Mouse (Mus musculus) hindbrain, embryonic 11.5 days (tissue): ENCODE measurements around the gene Thyn1. TPM values are rescaled to one million over a fixed set of nuclear protein-coding genes. Genes with fewer than 3 reads are reported as not detected.

Source experiments
- ATAC-seq: fragments of 200-750 bp; cut with Nextera tagmentation; 2 replicates; pipeline ENCODE4 v1.8.0; 2017; ENCODE audit warnings: mild to moderate bottlenecking, moderate TSS enrichment, moderate library complexity; ENCODE audit not compliant: low FRiP score
- DNase-seq: peaks from one replicate; pipeline ENCODE4 v3.0.0-alpha.2; 2015; ENCODE audit warnings: low spot score
- H3K27ac ChIP-seq: fragments of 300-500 bp; sonication (generic); 2 replicates; pipeline ENCODE4 v1.5.1; 2014; ENCODE audit warnings: mild to moderate bottlenecking, low read depth, low read length
- H3K27me3 ChIP-seq: fragments of 300-500 bp; sonication (generic); 2 replicates; pipeline ENCODE4 v1.6.1; 2014; ENCODE audit warnings: mild to moderate bottlenecking, low read length, moderate library complexity, mixed read lengths; ENCODE audit not compliant: control insufficient read depth, insufficient read depth
- H3K36me3 ChIP-seq: fragments of 300-500 bp; sonication (generic); 2 replicates; pipeline ENCODE4 v1.6.1; 2014; ENCODE audit warnings: mild to moderate bottlenecking, low read length, moderate library complexity, mixed read lengths; ENCODE audit not compliant: control insufficient read depth, insufficient read depth
- H3K4me1 ChIP-seq: fragments of 300-500 bp; sonication (generic); replicated peaks from 2 replicates; pipeline ENCODE4 v1.6.1; 2014; ENCODE audit warnings: low read length, mixed read lengths; ENCODE audit not compliant: control insufficient read depth, insufficient read depth
- H3K4me2 ChIP-seq: fragments of 300-500 bp; sonication (generic); replicated peaks from 2 replicates; pipeline ENCODE4 v1.6.1; 2014; ENCODE audit warnings: mild to moderate bottlenecking, low read depth, low read length
- H3K4me3 ChIP-seq: fragments of 300-500 bp; sonication (generic); 2 replicates; pipeline ENCODE4 v1.5.1; 2014; ENCODE audit warnings: low read depth, low read length
- H3K9ac ChIP-seq: fragments of 300-500 bp; sonication (generic); 2 replicates; pipeline ENCODE4 v1.6.1; 2014; ENCODE audit warnings: low read depth, low read length
- H3K9me3 ChIP-seq: fragments of 300-500 bp; sonication (generic); 2 replicates; pipeline ENCODE4 v1.6.1; 2016; ENCODE audit warnings: low read length; ENCODE audit not compliant: control insufficient read depth
- WGBS: fragments of 180-500 bp; shearing (Covaris S2); extraction: QIAGEN DNeasy Blood & Tissue Kit; methylation state at CpG from one replicate; pipeline ENCODE4 v1.1.7; 2014; 5-methylcytosine and 5-hydroxymethylcytosine counted together
- polyA plus RNA-seq: library from polyadenylated mRNA; unstranded; fragments of >200 nt; fragmentation: Nextera tagmentation; extraction: Ambion mirVana; gene quantifications from 2 replicates; pipeline ENCODE4 v1.2.1, GENCODE M21; 2014

Thyn1 gene
- 164 and 165 TPM in 2 replicates for polyA plus RNA-seq

DNA sequence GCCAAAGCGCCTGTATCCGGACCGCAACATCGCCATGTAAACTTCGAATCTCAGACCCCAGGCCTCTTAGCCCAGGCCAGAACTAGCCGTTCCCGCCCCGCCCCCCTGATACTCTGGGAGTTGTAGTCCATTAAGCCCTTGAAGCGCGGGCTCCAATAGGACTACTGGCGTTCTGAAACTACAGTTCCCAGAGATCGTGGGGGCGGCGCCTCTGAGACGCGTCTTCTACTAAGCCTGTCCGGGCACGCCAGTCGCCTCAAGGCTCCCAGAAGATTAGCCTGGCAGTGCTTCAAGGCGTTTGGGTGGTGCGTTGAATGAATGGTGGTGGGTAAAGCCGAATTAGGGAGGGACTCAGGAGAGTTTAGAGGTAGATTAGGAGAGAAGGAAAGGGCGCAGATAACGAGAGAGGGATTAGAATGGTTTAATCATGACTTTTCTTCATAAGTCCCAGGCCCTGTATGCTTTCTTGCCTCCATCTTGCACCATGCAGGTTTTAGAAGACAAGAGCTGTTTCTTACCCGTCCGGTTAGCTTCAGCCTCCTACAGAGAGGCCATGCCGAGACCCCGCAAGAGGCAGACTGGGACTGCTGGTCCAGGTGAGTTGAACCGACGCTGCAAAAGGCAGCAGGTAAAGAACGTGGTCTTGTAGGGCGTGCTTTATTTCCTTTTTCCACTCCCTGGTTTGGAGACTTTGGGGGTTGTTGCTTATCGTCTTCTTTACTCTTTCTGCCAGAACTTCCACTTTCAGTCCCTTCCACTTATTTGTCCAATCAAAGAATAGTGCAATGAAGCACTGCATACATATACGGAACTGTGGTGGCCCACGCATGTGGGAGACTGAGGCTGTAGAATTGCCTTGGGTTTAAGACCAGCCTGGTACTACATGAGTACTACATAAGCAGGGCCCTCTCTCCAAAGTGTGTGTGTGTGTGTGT is at the start of gene Thyn1, which contains the start of gene Acad8:
TSS of gene Thyn1 (plus strand) at position 250 of the 935 bp plus-strand sequence.
TSS of gene Acad8 (minus strand) at position 106 of the 935 bp plus-strand sequence.
- no peaks in the 10 kb centered on the region for H3K27me3 ChIP-seq
- no peaks in the 10 kb centered on the region for H3K36me3 ChIP-seq
- DNase-seq (peak; percentile 98), ATAC-seq (peak; percentile 100)
- no peak within 1 kb of the TSS for H3K27ac ChIP-seq
- H3K9ac ChIP-seq, result peak within 1 kb of the TSS; percentile 70
- H3K9me3 ChIP-seq, result no peaks in the 10 kb centered on the region
- peak within 1 kb of the TSS; percentile 71 for H3K4me3 ChIP-seq
- WGBS, result 2% methylated on average over 35 of the region's 35 CpGs
- 0 out of 2 replicates have a peak, but pooled peaks cover 3% of the 10 kb centered on the region for H3K4me1 ChIP-seq
- H3K4me2 ChIP-seq, result peak within 1 kb of the TSS; percentile 77

DNA sequence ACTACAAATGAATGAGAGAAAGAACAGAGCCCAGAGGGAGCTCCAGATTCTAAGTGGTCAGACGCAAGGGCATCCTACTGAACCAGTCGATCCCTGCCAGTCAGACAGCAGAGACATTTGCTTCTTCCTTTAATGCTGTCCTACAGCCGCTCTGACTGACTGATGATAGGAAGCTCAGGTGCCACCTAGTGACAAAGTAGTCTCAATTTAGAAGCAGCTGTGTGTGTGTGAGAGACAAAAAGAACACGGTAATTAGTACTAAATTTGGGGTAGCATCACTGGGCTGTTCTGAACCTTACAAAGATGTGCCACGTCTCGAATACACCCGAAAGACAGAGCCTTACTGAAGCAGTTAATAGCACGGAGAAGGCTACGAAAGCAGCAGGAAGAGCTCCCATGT is 21.8 kb upstream of the Thyn1 start:
- no peaks in the 10 kb centered on the region for H3K4me1 ChIP-seq
- no peaks in the 10 kb centered on the region for H3K9me3 ChIP-seq
- no peak for DNase-seq
- H3K36me3 ChIP-seq, result peaks cover 8% of the 10 kb centered on the region; the same call in 1 of the 2 replicates
- no peak overlapping the region for H3K9ac ChIP-seq
- ATAC-seq, result no peak
- H3K27me3 ChIP-seq, result no peaks in the 10 kb centered on the region
- no peak overlapping the region for H3K27ac ChIP-seq
- no peak overlapping the region for H3K4me3 ChIP-seq
- no peak overlapping the region for H3K4me2 ChIP-seq
- 89% methylated on average over 9 of the region's 9 CpGs for WGBS

DNA sequence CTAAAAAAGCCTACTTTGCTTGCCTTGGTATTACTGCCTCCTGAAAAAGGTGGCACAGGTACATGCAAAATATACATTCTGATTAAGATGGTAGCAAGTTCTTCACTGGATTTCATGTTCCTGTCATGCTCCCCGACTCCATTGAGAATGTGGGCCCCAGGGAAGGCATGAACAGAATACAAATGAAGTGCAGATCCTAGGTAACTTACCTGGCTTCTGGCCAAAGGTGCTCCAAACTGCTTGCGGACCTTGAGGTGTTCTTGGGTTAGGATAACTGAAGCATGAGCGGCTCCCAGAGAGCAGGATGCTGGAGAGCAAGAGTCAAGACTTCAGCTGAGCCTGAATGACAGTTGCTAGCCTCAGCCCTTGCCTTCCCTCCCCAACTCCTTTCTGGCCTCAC is 20.7 kb upstream of the Thyn1 start:
- Histone ChIP-seq H3K4me1 (no peaks in the 10 kb centered on the region), H3K36me3 (peaks cover 8% of the 10 kb centered on the region; the same call in 1 of the 2 replicates), H3K4me3 (no peak overlapping the region), H3K27me3 (no peaks in the 10 kb centered on the region), H3K9ac (no peak overlapping the region), H3K9me3 (no peaks in the 10 kb centered on the region), H3K4me2 (no peak overlapping the region), H3K27ac (no peak overlapping the region)
- no peak for DNase-seq
- ATAC-seq, result no peak
- WGBS, result 89% methylated on average over 3 of the region's 3 CpGs

DNA sequence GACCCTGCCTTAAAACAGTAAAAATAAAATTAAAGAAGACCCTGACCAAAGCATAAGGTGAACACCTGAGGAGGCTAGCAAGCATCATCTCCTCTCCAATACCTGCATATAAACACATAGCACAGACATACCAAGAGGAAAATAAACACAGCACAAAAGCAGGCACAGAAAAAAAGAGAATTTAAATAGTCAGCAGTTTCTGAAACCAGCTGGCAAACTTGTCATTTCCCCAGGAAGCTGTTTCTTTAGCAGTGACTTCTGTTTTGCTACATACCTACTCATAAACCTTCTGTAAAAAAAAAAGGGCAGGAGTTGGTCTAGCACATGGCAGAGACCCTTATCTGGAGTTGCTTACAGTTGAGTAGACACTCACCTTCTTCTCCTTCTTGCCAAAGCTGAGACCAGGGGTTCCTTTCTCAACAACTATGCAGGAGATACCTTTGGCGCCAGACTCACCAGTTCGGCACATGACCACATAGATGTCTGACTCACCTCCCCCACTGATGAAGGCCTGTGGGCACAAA is 14.4 kb upstream of the Thyn1 start:
- Histone ChIP-seq H3K4me2 (no peak overlapping the region), H3K4me1 (no peaks in the 10 kb centered on the region), H3K27ac (no peak overlapping the region), H3K9me3 (no peaks in the 10 kb centered on the region), H3K4me3 (no peak overlapping the region), H3K9ac (no peak overlapping the region), H3K36me3 (0 out of 2 replicates have a peak, but pooled peaks cover 5% of the 10 kb centered on the region), H3K27me3 (no peaks in the 10 kb centered on the region)
- 95% methylated on average over 2 of the region's 2 CpGs for WGBS
- ATAC-seq (no peak), DNase-seq (no peak)

DNA sequence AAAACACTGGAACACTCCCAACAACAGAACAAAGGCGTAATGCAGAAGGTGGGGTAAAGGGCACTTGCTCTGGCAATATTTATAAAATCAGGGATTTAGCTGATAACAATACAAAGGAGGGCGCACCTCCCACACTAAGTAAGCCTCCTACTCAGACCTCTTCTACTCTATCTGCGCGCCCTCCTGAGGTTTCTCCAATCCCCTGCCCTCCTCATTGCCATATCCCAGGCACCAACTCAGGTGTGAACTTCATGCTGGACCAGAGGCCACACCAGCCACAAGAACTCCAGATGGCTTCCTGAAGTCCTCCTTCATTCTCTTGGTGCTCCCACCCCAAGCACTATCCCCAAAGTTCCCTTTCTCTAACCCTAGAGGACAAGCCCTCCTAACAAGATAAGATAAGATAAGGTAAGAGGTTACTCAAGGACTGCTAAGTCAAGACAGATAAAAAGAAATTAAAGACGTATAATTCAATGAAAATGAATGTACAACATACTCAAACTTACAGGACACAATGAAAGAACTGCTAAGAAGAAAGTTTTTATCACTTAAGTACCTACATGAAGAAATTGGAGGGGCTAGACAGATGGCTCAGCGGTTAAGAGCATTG is 13.7 kb upstream of the Thyn1 start:
- H3K36me3 ChIP-seq, result 0 out of 2 replicates have a peak, but pooled peaks cover 5% of the 10 kb centered on the region
- H3K4me3 ChIP-seq, result no peak overlapping the region
- H3K9me3 ChIP-seq, result no peaks in the 10 kb centered on the region
- H3K27me3 ChIP-seq, result no peaks in the 10 kb centered on the region
- DNase-seq, result no peak
- 96% methylated on average over 6 of the region's 6 CpGs for WGBS
- H3K27ac ChIP-seq, result no peak overlapping the region
- no peaks in the 10 kb centered on the region for H3K4me1 ChIP-seq
- H3K4me2 ChIP-seq, result no peak overlapping the region
- ATAC-seq, result no peak
- no peak overlapping the region for H3K9ac ChIP-seq

DNA sequence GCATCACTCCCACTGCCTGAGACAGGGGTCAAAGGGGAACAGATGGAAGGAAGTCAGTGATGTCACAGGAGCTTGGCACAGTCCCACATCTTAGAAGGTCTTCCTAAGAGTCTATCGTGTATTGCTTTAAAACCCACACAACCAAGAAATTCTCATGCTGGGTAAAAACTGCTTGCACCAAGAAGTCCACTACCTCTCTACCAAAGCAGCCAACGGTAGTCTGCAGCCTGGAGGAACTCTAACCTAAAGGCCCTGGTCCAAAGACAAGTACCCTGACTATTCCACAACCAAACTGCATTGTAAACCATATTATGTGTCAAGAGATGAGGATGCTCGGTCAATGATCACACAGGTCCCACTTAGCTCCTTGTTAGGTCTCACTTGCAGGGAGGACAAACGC is 9.3 kb upstream of the Thyn1 start:
- no peak overlapping the region for H3K4me3 ChIP-seq
- H3K36me3 ChIP-seq, result peaks cover 8% of the 10 kb centered on the region; the same call in 1 of the 2 replicates
- no peak for DNase-seq
- no peak overlapping the region for H3K4me2 ChIP-seq
- H3K27ac ChIP-seq, result no peak overlapping the region
- H3K9me3 ChIP-seq, result no peaks in the 10 kb centered on the region
- H3K27me3 ChIP-seq, result no peaks in the 10 kb centered on the region
- no peak overlapping the region for H3K9ac ChIP-seq
- WGBS, result 98% methylated on average over 4 of the region's 4 CpGs
- no peaks in the 10 kb centered on the region for H3K4me1 ChIP-seq
- ATAC-seq, result no peak

DNA sequence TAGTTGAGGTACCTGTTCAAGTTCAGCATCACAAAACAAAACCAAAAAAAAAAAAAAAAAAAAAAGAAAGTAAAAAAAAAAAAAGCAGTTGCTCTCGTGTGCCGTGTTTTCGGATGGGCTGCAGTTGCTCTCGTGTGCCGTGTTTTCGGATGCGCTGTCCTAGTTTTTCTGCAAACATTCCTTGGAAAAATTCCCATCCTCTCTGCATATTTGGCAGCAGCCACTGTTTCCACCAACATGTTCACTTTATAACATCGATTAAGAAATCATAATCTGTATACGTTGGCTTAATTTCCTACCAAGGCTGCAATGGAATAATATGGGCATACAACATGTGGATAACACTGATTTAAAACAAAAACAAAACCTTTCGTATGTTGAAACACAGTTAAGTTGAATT is 6.4 kb upstream of the Thyn1 start:
- Histone ChIP-seq H3K4me3 (no peak overlapping the region), H3K27ac (no peak overlapping the region), H3K9ac (no peak overlapping the region), H3K4me2 (no peak overlapping the region), H3K4me1 (no peaks in the 10 kb centered on the region), H3K9me3 (no peaks in the 10 kb centered on the region), H3K27me3 (no peaks in the 10 kb centered on the region), H3K36me3 (peaks cover 5% of the 10 kb centered on the region; the same call in 1 of the 2 replicates)
- ATAC-seq, result no peak
- 99% methylated on average over 10 of the region's 10 CpGs for whole genome bisulfite sequencing
- no peak for DNase-seq

DNA sequence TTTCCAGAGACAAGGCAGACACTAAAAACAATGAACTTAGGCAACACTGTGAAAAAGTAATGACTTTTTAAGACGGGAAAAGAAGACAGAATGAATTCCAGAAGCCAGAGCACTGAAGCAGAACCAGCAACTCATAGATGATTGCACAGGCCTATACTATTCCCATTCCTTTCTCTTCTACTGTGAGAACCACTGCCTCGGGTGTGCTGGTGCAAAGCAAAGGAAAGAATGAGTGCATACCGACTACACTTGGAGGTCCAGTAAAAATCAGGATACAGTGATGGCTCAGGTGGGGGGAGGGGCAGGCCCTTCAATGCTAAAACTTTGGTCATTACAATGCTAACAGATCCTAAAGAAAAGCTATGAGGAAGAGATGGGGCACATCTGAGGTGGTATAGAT is 5.6 kb upstream of the Thyn1 start:
- no peaks in the 10 kb centered on the region for H3K27me3 ChIP-seq
- H3K36me3 ChIP-seq, result peaks cover 5% of the 10 kb centered on the region; the same call in 1 of the 2 replicates
- no peak overlapping the region for H3K9ac ChIP-seq
- ATAC-seq (no peak), DNase-seq (no peak)
- no peaks in the 10 kb centered on the region for H3K9me3 ChIP-seq
- no peaks in the 10 kb centered on the region for H3K4me1 ChIP-seq
- H3K4me3 ChIP-seq, result no peak overlapping the region
- H3K4me2 ChIP-seq, result no peak overlapping the region
- WGBS, result 76% methylated on average over 3 of the region's 3 CpGs
- no peak overlapping the region for H3K27ac ChIP-seq
